Mouse (Mus musculus): Measurements from ENCODE around the gene Maneal. TPM values are rescaled to one million over a fixed set of nuclear protein-coding genes. Genes with fewer than 3 reads are reported as not detected.

The Maneal gene
- polyA plus RNA-seq, 1 experiment from 2014 or later: 0.18 TPM

- Histone ChIP-seq H3K9ac (ENCODE audit: low read depth, low read length) (no peak overlapping the region), H3K4me1 (replicated peaks; ENCODE audit: control insufficient read depth, insufficient read depth, low read length) (peaks cover 37% of the 10 kb centered on the region), H3K27me3 (replicated peaks; ENCODE audit: control insufficient read depth, insufficient read depth, low read length) (no peaks in the 10 kb centered on the region), H3K36me3 (ENCODE audit: control insufficient read depth, insufficient read depth, low read length) (peaks cover 27% of the 10 kb centered on the region), H3K4me2 (peak overlapping the region; percentile 12; the same call in 1 of the 2 replicates), H3K4me3 (ENCODE audit: low read depth, low read length) (no peak overlapping the region), H3K9me3 (ENCODE audit: control insufficient read depth, low read length) (no peaks in the 10 kb centered on the region), H3K27ac (ENCODE audit: low read depth, low read length) (peak overlapping the region; percentile 13; the same call in 1 of the 2 replicates)
- no peak for ATAC-seq (replicated peaks; ENCODE audit: low FRiP score)
- WGBS: 56% methylated on average over 9 of the region's 9 CpGs
- no peak for DNase-seq (ENCODE audit: low spot score)
Measured at GRCm38 (mm10) chr4:124809136-124809883, 52.7 kb downstream of the Maneal start.

GRCm38 (mm10) chr4:124808511-124808910 is 53.5 kb downstream of the Maneal start:
- DNase-seq (ENCODE audit: low spot score): no peak
- no peak for ATAC-seq (replicated peaks; ENCODE audit: low FRiP score)
- peak overlapping the region; percentile 34; the same call in 1 of the 2 replicates for H3K4me2 ChIP-seq
- H3K4me1 ChIP-seq (replicated peaks; ENCODE audit: control insufficient read depth, insufficient read depth, low read length): peaks cover 38% of the 10 kb centered on the region
- no peak overlapping the region; the same call in 1 of the 2 replicates for H3K27ac ChIP-seq (ENCODE audit: low read depth, low read length)
- H3K4me3 ChIP-seq (ENCODE audit: low read depth, low read length): 0 out of 2 replicates have a peak overlapping the region, but pooled peaks have one; percentile 7
- 0 out of 2 replicates have a peak overlapping the region, but pooled peaks have one; percentile 1 for H3K9ac ChIP-seq (ENCODE audit: low read depth, low read length)
- H3K9me3 ChIP-seq (ENCODE audit: control insufficient read depth, low read length): no peaks in the 10 kb centered on the region
- peaks cover 27% of the 10 kb centered on the region for H3K36me3 ChIP-seq (ENCODE audit: control insufficient read depth, insufficient read depth, low read length)
- no peaks in the 10 kb centered on the region for H3K27me3 ChIP-seq (replicated peaks; ENCODE audit: control insufficient read depth, insufficient read depth, low read length)
- WGBS: 49% methylated on average over 5 of the region's 5 CpGs

Other genes with a start within 250 kb of the Maneal start
- gene Pou3f1, start 205.4 kb downstream of the Maneal start, polyA plus RNA-seq (2014; fragmentation: Nextera tagmentation; extraction: Ambion mirVana): 0.16 and 0.21 TPM in 2 replicates
- 73.3 and 80.5 TPM in 2 replicates for gene Utp11, start 168.6 kb downstream of the Maneal start, polyA plus RNA-seq (2014; fragmentation: Nextera tagmentation; extraction: Ambion mirVana)
- 5.1 and 6.8 TPM in 2 replicates for gene Fhl3, start 161.5 kb downstream of the Maneal start, polyA plus RNA-seq (2014; fragmentation: Nextera tagmentation; extraction: Ambion mirVana)
- gene Sf3a3, start 147.4 kb downstream of the Maneal start, polyA plus RNA-seq (2014; fragmentation: Nextera tagmentation; extraction: Ambion mirVana): 172 and 182 TPM in 2 replicates
- gene Inpp5b, start 120.3 kb downstream of the Maneal start, polyA plus RNA-seq (2014; fragmentation: Nextera tagmentation; extraction: Ambion mirVana): 58.2 and 63.3 TPM in 2 replicates
- gene Mtf1, start 60.1 kb downstream of the Maneal start, polyA plus RNA-seq (2014; fragmentation: Nextera tagmentation; extraction: Ambion mirVana): 21.2 and 24.2 TPM in 2 replicates
- gene Yrdc, start 11.5 kb downstream of the Maneal start, polyA plus RNA-seq (2014; fragmentation: Nextera tagmentation; extraction: Ambion mirVana): 43.5 and 49.2 TPM in 2 replicates
- gene 1110065P20Rik, start 11.0 kb downstream of the Maneal start, polyA plus RNA-seq (2014; fragmentation: Nextera tagmentation; extraction: Ambion mirVana): 25.5 and 26.2 TPM in 2 replicates
- 0.08 TPM in 1 of 2 replicates, not detected in the other for gene Epha10, start 18.7 kb upstream of the Maneal start, polyA plus RNA-seq (2014; fragmentation: Nextera tagmentation; extraction: Ambion mirVana)
- gene 9930104L06Rik, start 74.9 kb upstream of the Maneal start, polyA plus RNA-seq (2014; fragmentation: Nextera tagmentation; extraction: Ambion mirVana): 3.5 and 4.1 TPM in 2 replicates
- 190 and 201 TPM in 2 replicates for gene Cdca8, start 77.1 kb upstream of the Maneal start, polyA plus RNA-seq (2014; fragmentation: Nextera tagmentation; extraction: Ambion mirVana)
- gene Rspo1, start 124.3 kb upstream of the Maneal start, polyA plus RNA-seq (2014; fragmentation: Nextera tagmentation; extraction: Ambion mirVana): 4.9 and 5.2 TPM in 2 replicates
- gene Gnl2, start 154.4 kb upstream of the Maneal start, polyA plus RNA-seq (2014; fragmentation: Nextera tagmentation; extraction: Ambion mirVana): 106 and 107 TPM in 2 replicates
- gene Dnali1, start 203.5 kb upstream of the Maneal start, polyA plus RNA-seq (2014; fragmentation: Nextera tagmentation; extraction: Ambion mirVana): 0.07 and 0.19 TPM in 2 replicates
- gene Snip1, start 204.5 kb upstream of the Maneal start, polyA plus RNA-seq (2014; fragmentation: Nextera tagmentation; extraction: Ambion mirVana): 26.7 and 31.3 TPM in 2 replicates
- 53.6 and 54.2 TPM in 2 replicates for gene Meaf6, start 223.0 kb upstream of the Maneal start, polyA plus RNA-seq (2014; fragmentation: Nextera tagmentation; extraction: Ambion mirVana)